Mouse (Mus musculus): ENCODE measurements around the gene Lmbr1l. TPM values are rescaled to one million over a fixed set of nuclear protein-coding genes. Genes with fewer than 3 reads are reported as not detected.
"Not testable (repeated sequence)": the region's sequence is repeated elsewhere in the genome, so short reads cannot be mapped to it uniquely, and the experiment has no call there.

Gene Lmbr1l
- 10 to 100 TPM; 16.9 to 19.8 TPM for total RNA-seq (2021)
- long read RNA-seq, experiment 1, partial matches to known transcripts: 2 of 2 reads
- long read RNA-seq, experiment 1, other reads (novel, unspliced or antisense): 0 of 2 reads
- long read RNA-seq, experiment 2, partial matches to known transcripts: 2 of 6 reads
- long read RNA-seq, experiment 2, other reads (novel, unspliced or antisense): 3 of 6 reads

- peak; percentile 94 to 99 for DNase-seq (ENCODE audit: low spot score in 2 of 2)
Measured at GRCm38 (mm10) chr15:98917538-98918498, at the start of gene Lmbr1l. TSS of gene Lmbr1l (minus strand) at chr15:98918231.

GRCm38 (mm10) chr15:98959531-98959930, 41.5 kb upstream of the Lmbr1l start:
- DNase-seq (ENCODE audit: low spot score in 2 of 2): no peak

GRCm38 (mm10) chr15:98958901-98959420, 40.9 kb upstream of the Lmbr1l start:
- DNase-seq (ENCODE audit: low spot score in 2 of 2): no peak

- no peak for DNase-seq (ENCODE audit: low spot score in 2 of 2)
Measured at GRCm38 (mm10) chr15:98957475-98957874, 39.4 kb upstream of the Lmbr1l start.

GRCm38 (mm10) chr15:98956000-98956399, 38.0 kb upstream of the Lmbr1l start:
- no peak for DNase-seq (ENCODE audit: low spot score in 2 of 2)

GRCm38 (mm10) chr15:98955324-98955723, 37.3 kb upstream of the Lmbr1l start:
- DNase-seq (ENCODE audit: low spot score in 2 of 2): no peak

GRCm38 (mm10) chr15:98954425-98955253, 36.6 kb upstream of the Lmbr1l start:
- no peak for DNase-seq (ENCODE audit: low spot score in 2 of 2)

- DNase-seq (ENCODE audit: low spot score in 2 of 2): peak; percentile 84 to 92
Measured at GRCm38 (mm10) chr15:98953401-98954356, 35.6 kb upstream of the Lmbr1l start, which contains the start of the genes Gm49450 and Tuba1a. TSS of gene Gm49450 (minus strand) at chr15:98953551. TSS of gene Tuba1a (minus strand) at chr15:98953703.

- DNase-seq (ENCODE audit: low spot score in 2 of 2): peak; percentile 54 to 77
Measured at GRCm38 (mm10) chr15:98952751-98953400, 34.8 kb upstream of the Lmbr1l start.

- DNase-seq (ENCODE audit: low spot score in 2 of 2): no peak
Measured at GRCm38 (mm10) chr15:98952063-98952455, 34.0 kb upstream of the Lmbr1l start.

GRCm38 (mm10) chr15:98951122-98952062, 33.4 kb upstream of the Lmbr1l start:
- not testable (repeated sequence) for DNase-seq (ENCODE audit: low spot score in 2 of 2)

- DNase-seq (ENCODE audit: low spot score in 2 of 2): no peak
Measured at GRCm38 (mm10) chr15:98949607-98949892, 31.5 kb upstream of the Lmbr1l start.

- DNase-seq (ENCODE audit: low spot score in 2 of 2): no peak
Measured at GRCm38 (mm10) chr15:98948857-98949606, 31.0 kb upstream of the Lmbr1l start.

GRCm38 (mm10) chr15:98948382-98948781, 30.4 kb upstream of the Lmbr1l start:
- DNase-seq (ENCODE audit: low spot score in 2 of 2): no peak

GRCm38 (mm10) chr15:98947884-98948283, 29.9 kb upstream of the Lmbr1l start:
- DNase-seq (ENCODE audit: low spot score in 2 of 2): no peak

- DNase-seq (ENCODE audit: low spot score in 2 of 2): no peak
Measured at GRCm38 (mm10) chr15:98943133-98943532, 25.1 kb upstream of the Lmbr1l start.

- DNase-seq (ENCODE audit: low spot score in 2 of 2): no peak
Measured at GRCm38 (mm10) chr15:98942081-98942480, 24.1 kb upstream of the Lmbr1l start.

GRCm38 (mm10) chr15:98941539-98941938, 23.5 kb upstream of the Lmbr1l start:
- DNase-seq (ENCODE audit: low spot score in 2 of 2): no peak
